Mouse (Mus musculus): ENCODE measurements around the gene Pla2g3. TPM values are rescaled to one million over a fixed set of nuclear protein-coding genes. Genes with fewer than 3 reads are reported as not detected.

The Pla2g3 gene
- 0.44 and 0.60 TPM in 2 replicates for polyA plus RNA-seq (2015; fragmentation: Nextera tagmentation; extraction: Ambion mirVana)

DNA sequence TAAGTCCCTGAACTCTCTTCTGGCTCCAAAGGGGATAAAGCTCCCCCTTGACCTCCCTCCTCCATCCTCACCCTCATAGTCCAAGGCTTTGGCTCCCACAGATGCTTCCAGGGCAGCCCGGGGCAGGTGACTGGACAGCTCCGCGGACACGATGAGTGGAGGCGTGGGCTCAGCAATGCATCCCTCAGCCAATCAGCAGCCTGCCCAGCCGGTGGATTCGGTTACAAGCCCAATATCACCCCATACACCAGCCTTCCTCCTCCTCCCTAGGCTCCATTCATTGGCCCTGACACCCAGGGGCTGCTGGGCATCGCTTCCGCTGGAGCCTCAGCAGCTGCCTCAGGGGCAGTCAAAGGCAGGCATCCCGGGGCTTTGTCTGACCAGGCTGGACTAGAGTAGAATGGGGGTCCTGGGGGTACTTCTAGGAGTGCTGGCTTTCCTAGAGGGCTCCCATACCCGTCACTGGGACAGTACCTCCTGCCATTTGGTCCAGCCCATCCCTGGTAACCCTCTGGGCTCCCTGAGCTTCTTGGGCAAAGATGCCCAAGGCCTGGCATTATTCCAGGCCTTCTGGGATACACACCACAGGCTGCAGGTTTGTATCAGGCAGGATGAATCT, at the start of gene Pla2g3:
Pla2g3 (plus strand) TSS at position 333 of the 619 bp plus-strand sequence.
- Histone ChIP-seq H3K9ac (no peak within 1 kb of the TSS), H3K27ac (no peak within 1 kb of the TSS), H3K27me3 (no peaks in the 10 kb centered on the region), H3K9me3 (replicated peaks) (no peaks in the 10 kb centered on the region), H3K4me2 (peak within 1 kb of the TSS; percentile 30), H3K36me3 (no peaks in the 10 kb centered on the region), H3K4me1 (peaks cover 5% of the 10 kb centered on the region; the same call in 1 of the 2 replicates), H3K4me3 (replicated peaks) (no peak within 1 kb of the TSS)
- 9% methylated on average over 11 of the region's 11 CpGs for WGBS
- peak; percentile 54; the same call in 1 of the 2 replicates for ATAC-seq (replicated peaks; ENCODE audit: low FRiP score)

DNA sequence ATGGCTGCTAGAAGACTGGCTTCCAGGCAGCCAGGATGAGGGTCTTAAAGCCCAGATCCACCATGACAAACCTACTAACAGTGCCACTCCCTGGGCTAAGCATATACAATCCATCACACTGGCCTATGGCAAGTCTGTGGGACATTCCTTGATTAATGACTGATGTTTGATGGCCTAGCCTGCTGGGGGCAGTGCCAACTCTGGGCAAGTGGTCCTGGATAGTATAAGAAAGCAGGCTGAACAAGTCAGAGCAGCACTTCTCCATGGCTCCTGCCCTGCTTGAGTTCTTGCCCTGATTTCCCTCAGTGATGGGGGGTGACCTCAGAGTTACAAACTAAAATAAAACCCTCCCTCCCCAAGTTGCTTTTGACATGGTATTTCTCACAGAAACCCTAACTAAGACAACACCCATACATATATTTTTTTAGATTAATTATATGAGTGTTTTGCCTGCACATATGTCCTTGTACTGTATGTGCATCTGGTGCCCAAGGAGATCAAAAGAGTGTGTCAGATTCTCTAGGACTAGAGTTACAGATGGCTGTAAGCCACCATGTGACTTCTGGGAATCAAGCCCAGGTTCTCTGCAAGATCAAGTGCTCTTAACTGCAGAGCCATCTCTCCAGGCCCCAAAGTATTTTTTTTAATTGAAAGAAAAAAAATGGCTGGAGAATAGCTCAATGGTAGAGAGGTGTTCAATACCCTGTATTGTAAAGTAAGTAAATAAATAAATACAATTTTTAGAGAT, 46.2 kb upstream of the Pla2g3 start:
- Histone ChIP-seq H3K27ac (no peak overlapping the region), H3K4me2 (no peak overlapping the region), H3K9ac (no peak overlapping the region), H3K4me3 (replicated peaks) (no peak overlapping the region), H3K9me3 (replicated peaks) (no peaks in the 10 kb centered on the region), H3K27me3 (no peaks in the 10 kb centered on the region), H3K4me1 (no peaks in the 10 kb centered on the region), H3K36me3 (no peaks in the 10 kb centered on the region)
- ATAC-seq (replicated peaks; ENCODE audit: low FRiP score) = no peak

DNA sequence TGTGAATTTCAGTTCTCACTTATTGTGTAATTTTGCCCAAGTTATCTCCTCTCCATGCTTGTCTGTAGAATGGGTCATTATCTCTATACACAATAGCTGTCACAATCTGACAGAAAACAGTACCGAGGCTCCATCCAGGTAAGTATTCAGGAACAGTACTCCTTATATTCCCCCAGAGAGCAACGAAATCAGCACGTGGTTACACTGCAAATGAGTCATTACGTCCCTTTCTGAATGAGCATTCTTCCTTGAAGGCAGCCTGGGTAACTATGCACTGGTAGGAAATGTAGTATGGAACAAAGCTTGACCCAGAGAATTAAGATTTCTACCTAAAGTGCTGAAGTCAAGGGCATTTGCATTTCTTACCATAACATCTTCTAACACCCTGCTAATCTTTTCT, 45.4 kb upstream of the Pla2g3 start:
- Histone ChIP-seq H3K36me3 (no peaks in the 10 kb centered on the region), H3K9me3 (replicated peaks) (no peaks in the 10 kb centered on the region), H3K9ac (no peak overlapping the region), H3K27me3 (no peaks in the 10 kb centered on the region), H3K4me1 (no peaks in the 10 kb centered on the region), H3K4me3 (replicated peaks) (no peak overlapping the region), H3K27ac (no peak overlapping the region), H3K4me2 (no peak overlapping the region)
- no peak for ATAC-seq (replicated peaks; ENCODE audit: low FRiP score)
- WGBS = 82% methylated on average over 4 of the region's 4 CpGs

DNA sequence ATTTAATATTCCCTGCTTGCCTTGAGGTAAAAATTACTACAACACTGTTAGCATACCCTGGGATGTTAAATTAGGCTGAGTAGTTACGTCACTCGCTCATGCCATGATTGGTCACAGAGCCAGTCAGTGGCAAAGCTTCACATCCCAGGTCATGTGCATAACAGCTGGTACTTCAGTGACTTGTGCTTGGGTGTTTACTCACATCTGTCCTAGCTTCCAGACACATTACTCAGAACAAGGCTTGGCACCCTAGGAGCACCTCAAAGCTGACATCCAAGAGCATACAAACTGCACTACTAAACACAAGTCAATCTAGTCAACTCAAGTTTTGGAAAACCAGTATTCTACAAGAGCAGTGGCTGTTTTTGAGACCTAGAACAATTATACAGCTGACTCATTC, 45.0 kb upstream of the Pla2g3 start:
- no peak overlapping the region for H3K9ac ChIP-seq
- H3K4me2 ChIP-seq = no peak overlapping the region
- no peak for ATAC-seq (replicated peaks; ENCODE audit: low FRiP score)
- H3K27ac ChIP-seq = no peak overlapping the region
- no peaks in the 10 kb centered on the region for H3K36me3 ChIP-seq
- H3K9me3 ChIP-seq (replicated peaks) = no peaks in the 10 kb centered on the region
- WGBS = 95% methylated on average over 2 of the region's 2 CpGs
- no peaks in the 10 kb centered on the region for H3K27me3 ChIP-seq
- H3K4me1 ChIP-seq = no peaks in the 10 kb centered on the region
- no peak overlapping the region for H3K4me3 ChIP-seq (replicated peaks)

DNA sequence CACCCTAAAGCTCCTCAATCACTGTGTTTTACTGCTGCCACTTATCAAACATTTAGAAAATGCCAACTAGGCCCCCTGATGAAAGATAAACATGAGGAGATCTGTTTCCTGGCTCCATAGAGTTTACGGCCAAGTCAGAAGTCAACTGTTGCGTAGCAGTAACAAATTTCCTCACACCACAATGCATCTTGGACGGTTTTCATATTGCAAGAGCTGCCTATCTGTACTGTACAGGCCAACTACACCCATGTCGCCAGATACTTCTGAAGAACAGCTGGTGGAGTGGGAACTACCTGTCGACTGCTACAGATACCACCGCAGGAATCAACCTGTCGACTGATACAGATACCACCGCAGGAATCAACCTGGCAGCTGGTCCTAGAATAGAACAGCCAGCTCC, 43.2 kb upstream of the Pla2g3 start:
- H3K9me3 ChIP-seq (replicated peaks) = no peaks in the 10 kb centered on the region
- H3K27me3 ChIP-seq = no peaks in the 10 kb centered on the region
- ATAC-seq (replicated peaks; ENCODE audit: low FRiP score) = no peak
- 85% methylated on average over 8 of the region's 8 CpGs for WGBS
- no peak overlapping the region for H3K4me2 ChIP-seq
- no peaks in the 10 kb centered on the region for H3K36me3 ChIP-seq
- H3K27ac ChIP-seq = no peak overlapping the region
- no peak overlapping the region for H3K9ac ChIP-seq
- no peak overlapping the region for H3K4me3 ChIP-seq (replicated peaks)
- no peaks in the 10 kb centered on the region for H3K4me1 ChIP-seq

DNA sequence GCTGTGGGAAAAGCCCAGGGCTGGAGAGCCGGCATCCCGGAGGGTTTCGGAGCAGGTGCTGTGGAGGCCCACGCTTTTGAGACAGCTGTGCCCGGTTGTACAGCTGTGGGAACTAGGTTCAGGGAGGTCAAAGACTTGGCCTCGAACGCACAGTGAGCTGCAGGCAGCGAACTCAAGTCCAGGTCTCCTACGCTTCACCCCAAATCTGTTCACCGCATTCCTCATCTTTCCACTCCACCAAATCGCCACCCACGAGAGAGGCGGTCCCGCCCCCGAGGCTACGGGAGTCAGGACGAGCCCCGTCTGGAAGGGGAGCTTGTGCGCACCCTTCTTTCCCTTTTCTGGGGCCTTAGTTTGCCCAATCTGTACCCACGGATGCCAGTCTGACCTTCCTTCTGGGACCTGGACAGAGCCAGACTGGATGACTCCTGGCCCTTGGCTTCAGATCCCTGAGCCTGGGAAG, 36.4 kb upstream of the Pla2g3 start:
- Histone ChIP-seq H3K4me2 (peak overlapping the region; percentile 71), H3K4me1 (peaks cover 25% of the 10 kb centered on the region), H3K4me3 (replicated peaks) (peak overlapping the region; percentile 68), H3K9me3 (replicated peaks) (no peaks in the 10 kb centered on the region), H3K36me3 (peaks cover 19% of the 10 kb centered on the region), H3K9ac (peak overlapping the region; percentile 71), H3K27ac (peak overlapping the region; percentile 90), H3K27me3 (no peaks in the 10 kb centered on the region)
- ATAC-seq (replicated peaks; ENCODE audit: low FRiP score) = no peak; the same call in none of the 2 replicates
- under 1% methylated on average over 20 of the region's 20 CpGs for WGBS

DNA sequence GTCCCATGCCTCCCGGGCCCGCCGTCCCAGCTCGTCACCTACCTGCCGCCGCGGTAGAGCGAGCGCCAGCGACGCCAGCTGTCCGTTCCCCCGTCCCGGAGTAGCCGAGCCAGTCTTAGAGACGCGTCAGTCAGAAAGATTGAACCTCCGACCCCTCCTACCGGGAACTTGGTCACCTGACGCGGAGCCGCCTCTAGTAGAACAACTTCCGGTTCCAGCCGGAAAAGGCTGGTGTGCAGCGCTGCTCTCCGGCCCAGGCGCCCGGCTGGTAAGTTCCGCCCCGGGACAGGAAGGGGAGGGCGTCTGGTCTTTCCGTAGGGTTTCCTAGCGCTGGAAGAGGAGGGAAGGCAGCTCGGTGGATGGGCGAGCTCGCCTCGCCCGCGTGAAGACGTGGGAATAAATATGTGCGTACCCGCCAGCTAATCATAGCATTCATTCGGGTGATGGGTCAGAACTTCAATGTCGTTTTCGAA, 35.9 kb upstream of the Pla2g3 start, which contains the start of gene Rnf185:
Rnf185 (minus strand) TSS at position 197 of the 473 bp plus-strand sequence.
- H3K27me3 ChIP-seq = no peaks in the 10 kb centered on the region
- peak within 1 kb of the TSS; percentile 68 for H3K4me3 ChIP-seq (replicated peaks)
- peak within 1 kb of the TSS; percentile 71 for H3K9ac ChIP-seq
- H3K4me2 ChIP-seq = peak within 1 kb of the TSS; percentile 71
- no peaks in the 10 kb centered on the region for H3K9me3 ChIP-seq (replicated peaks)
- peaks cover 25% of the 10 kb centered on the region for H3K4me1 ChIP-seq
- under 1% methylated on average over 45 of the region's 45 CpGs for WGBS
- peaks cover 24% of the 10 kb centered on the region for H3K36me3 ChIP-seq
- peak; percentile 97 for ATAC-seq (replicated peaks; ENCODE audit: low FRiP score)
- H3K27ac ChIP-seq = peak within 1 kb of the TSS; percentile 90

DNA sequence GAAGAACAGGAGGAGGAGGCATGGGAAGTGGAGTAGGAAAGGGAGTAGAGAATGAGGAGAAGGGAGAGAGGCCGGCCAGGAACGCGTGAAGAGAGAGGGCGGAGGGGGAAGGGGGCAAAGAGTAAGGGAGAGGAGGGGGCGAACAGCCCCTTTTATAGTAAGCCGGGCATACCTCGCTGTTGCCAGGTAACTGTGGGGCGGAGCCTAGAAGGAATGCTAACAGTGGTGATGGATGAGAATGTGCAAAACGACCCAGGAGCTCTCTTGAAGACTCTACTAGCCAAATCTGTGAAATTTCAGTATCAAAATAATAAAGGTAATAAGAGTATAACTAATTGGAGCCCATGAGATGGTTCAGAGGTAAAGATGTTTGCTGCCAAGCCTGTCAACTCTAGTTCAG, 35.3 kb upstream of the Pla2g3 start:
- 0% methylated on average over 9 of the region's 9 CpGs for WGBS
- peak overlapping the region; percentile 90 for H3K27ac ChIP-seq
- H3K4me2 ChIP-seq = peak overlapping the region; percentile 71
- peak overlapping the region; percentile 68 for H3K4me3 ChIP-seq (replicated peaks)
- H3K27me3 ChIP-seq = no peaks in the 10 kb centered on the region
- H3K4me1 ChIP-seq = peaks cover 25% of the 10 kb centered on the region
- H3K9ac ChIP-seq = peak overlapping the region; percentile 53
- peak; percentile 58 for ATAC-seq (replicated peaks; ENCODE audit: low FRiP score)
- peaks cover 28% of the 10 kb centered on the region for H3K36me3 ChIP-seq
- H3K9me3 ChIP-seq (replicated peaks) = no peaks in the 10 kb centered on the region

DNA sequence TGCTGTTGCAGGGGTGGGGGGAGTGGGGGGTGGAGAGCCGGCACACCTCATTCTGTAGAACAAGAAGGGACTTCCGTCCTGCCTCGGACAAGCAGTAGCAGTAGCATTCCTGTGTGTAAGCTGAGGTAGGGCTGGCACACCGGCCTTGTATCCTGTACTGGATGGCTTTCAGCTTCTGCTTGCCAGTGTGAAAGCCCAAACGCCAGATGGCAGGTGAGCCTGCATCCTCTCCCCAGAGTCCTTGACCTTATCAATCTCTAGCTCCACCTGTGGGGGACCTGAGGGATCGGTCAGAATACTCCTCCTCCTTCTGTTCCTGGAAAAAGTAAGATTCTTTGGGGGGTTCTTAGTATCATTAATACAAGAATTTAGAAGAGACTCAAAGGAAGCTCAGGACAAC, 34.6 kb upstream of the Pla2g3 start:
- H3K36me3 ChIP-seq = peaks cover 28% of the 10 kb centered on the region
- H3K4me1 ChIP-seq = peaks cover 25% of the 10 kb centered on the region
- H3K9me3 ChIP-seq (replicated peaks) = no peaks in the 10 kb centered on the region
- no peak overlapping the region for H3K9ac ChIP-seq
- H3K27me3 ChIP-seq = no peaks in the 10 kb centered on the region
- H3K27ac ChIP-seq = no peak overlapping the region
- H3K4me3 ChIP-seq (replicated peaks) = peak overlapping the region; percentile 68
- WGBS = 73% methylated on average over 6 of the region's 6 CpGs
- no peak for ATAC-seq (replicated peaks; ENCODE audit: low FRiP score)
- H3K4me2 ChIP-seq = peak overlapping the region; percentile 71

DNA sequence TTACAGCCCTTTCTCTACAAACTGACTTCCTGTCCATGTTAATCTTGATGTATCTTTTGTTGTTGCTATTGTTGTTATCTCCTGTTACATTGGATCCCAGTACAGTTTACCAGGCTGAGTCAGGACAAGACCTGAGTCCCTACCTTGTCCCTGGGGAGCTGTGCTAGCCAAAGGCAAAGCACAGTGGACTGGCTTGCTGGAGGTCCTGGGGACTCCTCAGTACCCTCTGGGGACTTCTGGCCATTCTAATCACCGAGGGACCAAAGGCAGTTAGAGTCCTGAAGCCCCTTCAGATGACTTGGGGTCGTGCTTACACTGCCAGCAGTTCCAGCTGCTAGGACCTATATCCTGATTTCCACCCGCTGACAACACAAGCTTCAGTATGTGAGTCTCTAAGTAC, 33.6 kb upstream of the Pla2g3 start:
- Histone ChIP-seq H3K9ac (no peak overlapping the region), H3K9me3 (replicated peaks) (no peaks in the 10 kb centered on the region), H3K36me3 (peaks cover 28% of the 10 kb centered on the region), H3K4me1 (peaks cover 25% of the 10 kb centered on the region), H3K4me3 (replicated peaks) (no peak overlapping the region), H3K27ac (no peak overlapping the region), H3K27me3 (no peaks in the 10 kb centered on the region), H3K4me2 (no peak overlapping the region)
- WGBS = 95% methylated on average over 3 of the region's 3 CpGs
- ATAC-seq (replicated peaks; ENCODE audit: low FRiP score) = no peak

DNA sequence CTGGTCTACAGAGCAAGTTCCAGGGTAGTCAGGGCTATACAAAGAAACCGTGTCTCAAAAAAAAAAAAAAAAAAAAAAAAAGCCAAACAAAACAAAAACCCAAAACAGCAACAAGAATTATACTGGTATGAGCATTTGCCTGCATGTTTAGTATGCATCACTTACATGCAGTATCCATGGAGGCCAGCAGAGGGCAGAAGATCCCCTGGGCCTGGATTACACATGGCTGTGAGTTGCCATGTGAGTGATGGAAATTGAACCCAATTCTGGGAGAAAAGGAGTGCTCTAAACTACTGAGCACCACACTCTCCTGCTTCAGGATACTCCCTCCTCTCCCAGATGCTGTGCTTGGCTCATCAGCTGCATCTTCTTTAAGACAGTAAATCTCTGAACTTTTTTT, 31.7 kb upstream of the Pla2g3 start:
- Histone ChIP-seq H3K4me1 (peaks cover 13% of the 10 kb centered on the region), H3K9me3 (replicated peaks) (no peaks in the 10 kb centered on the region), H3K9ac (no peak overlapping the region), H3K4me2 (no peak overlapping the region), H3K27me3 (no peaks in the 10 kb centered on the region), H3K36me3 (peaks cover 28% of the 10 kb centered on the region), H3K4me3 (replicated peaks) (no peak overlapping the region), H3K27ac (no peak overlapping the region)
- 38% methylated on average over 1 of the region's 1 CpGs for WGBS
- ATAC-seq (replicated peaks; ENCODE audit: low FRiP score) = no peak

DNA sequence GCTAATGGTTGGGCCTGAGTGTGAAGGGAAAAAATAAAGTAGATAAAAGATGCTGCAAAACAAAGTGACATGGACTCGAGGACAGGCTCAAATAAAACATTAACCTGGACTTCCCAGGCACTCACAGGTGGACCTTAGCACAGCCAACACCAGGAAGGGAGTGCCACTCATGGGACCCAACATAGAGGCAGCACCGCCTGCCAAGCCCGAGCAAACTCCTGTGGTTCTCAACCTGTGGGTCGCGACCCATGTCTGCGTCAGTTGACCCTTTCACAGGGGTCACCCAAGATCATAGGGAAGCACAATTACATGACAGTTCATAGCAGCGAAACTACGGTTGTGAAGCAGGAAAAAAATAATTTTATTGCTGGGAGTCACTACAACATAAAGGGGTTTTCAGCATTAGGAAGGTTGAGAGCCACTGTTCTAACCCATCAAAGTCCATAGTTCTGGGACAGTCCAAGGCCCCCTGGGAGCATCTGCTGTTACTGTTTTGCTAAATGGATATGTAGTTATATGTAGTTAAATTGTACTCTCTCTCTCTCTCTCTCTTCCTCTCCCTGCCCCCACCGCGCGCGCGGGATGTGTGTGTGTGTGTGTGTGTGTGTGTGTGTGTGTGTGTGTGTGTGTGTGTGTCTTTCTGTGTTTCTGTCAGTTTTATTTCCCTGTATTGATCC, 29.5 kb upstream of the Pla2g3 start:
- H3K9ac ChIP-seq = no peak overlapping the region
- H3K4me2 ChIP-seq = no peak overlapping the region
- WGBS = 77% methylated on average over 13 of the region's 13 CpGs
- no peaks in the 10 kb centered on the region for H3K27me3 ChIP-seq
- H3K4me3 ChIP-seq (replicated peaks) = no peak overlapping the region
- H3K9me3 ChIP-seq (replicated peaks) = no peaks in the 10 kb centered on the region
- H3K27ac ChIP-seq = peak overlapping the region; percentile 37; the same call in 1 of the 2 replicates
- peaks cover 28% of the 10 kb centered on the region for H3K36me3 ChIP-seq
- peak; percentile 64 for ATAC-seq (replicated peaks; ENCODE audit: low FRiP score)
- H3K4me1 ChIP-seq = peaks cover 7% of the 10 kb centered on the region; the same call in 1 of the 2 replicates
